Comparison of ENCODE assay signal across 19 mouse cellular contexts in the genomic region with DNA sequence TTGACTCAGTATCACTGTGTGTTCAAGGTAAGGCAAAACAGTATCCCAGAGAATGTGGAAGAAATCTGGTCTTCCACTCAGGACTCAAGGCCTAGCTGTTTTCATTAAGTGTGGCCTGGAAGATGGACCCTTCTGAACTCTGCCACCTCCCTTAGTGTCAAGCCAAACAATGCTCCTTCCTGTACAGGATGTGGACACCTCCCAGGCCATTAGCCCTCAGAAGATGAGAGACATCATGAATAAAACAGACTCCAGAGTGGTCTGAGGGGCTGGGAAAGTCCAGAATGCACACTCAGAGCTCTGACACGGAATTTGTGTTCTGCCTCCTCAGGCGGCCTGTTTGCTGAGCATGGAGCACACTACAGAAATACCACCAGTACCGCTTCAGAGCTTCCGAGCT.
DNase-seq lines count a peak whose midpoint lies in the region; ATAC-seq lines count a peak whose summit lies in the region.
"Had no signal": no experiment of that assay in that cellular context is flagged by ENCODE, and none has a peak within 500 bp of the region (broad histone marks: within the 10 kb centered on the region; RNA-seq: fewer than 3 reads in every experiment).

No protein-coding gene starts in this region.

- peak overlapping the region; percentile 90 for H3K27ac ChIP-seq in brown adipose tissue, adult 24 weeks (replicated peaks; ENCODE audit: low read depth, low read length)
- H3K27ac ChIP-seq: hindbrain, embryonic 12.5 days; limb, embryonic 13.5 days; liver, embryonic 14.5 days; macrophage; midbrain, embryonic 12.5 days; neural tube, embryonic 13.5 days; stomach, postnatal 0 days had no signal

- peak; percentile 59 for DNase-seq in heart, adult 8-10 months (ENCODE audit: low spot score)
- DNase-seq in heart, postnatal 4 days, result no peak
- peak; percentile 19 to 21 for DNase-seq in heart, postnatal 10 days
- peak; percentile 24 to 58 for DNase-seq in kidney, postnatal 36 days
- no peak for DNase-seq in cerebellum, adult 11-12 months
- DNase-seq: cerebellum, postnatal 14 days had no signal

- peaks cover 37% of the 10 kb centered on the region for H3K4me1 ChIP-seq in brown adipose tissue, adult 24 weeks (ENCODE audit: control insufficient read depth, insufficient read depth, insufficient read length, low read length)
- H3K4me1 ChIP-seq: hindbrain, embryonic 12.5 days; midbrain, embryonic 12.5 days had no signal

- H3K4me3 ChIP-seq in brown adipose tissue, adult 24 weeks (ENCODE audit: insufficient read depth, low read depth, low read length), result no peak overlapping the region
- H3K4me3 ChIP-seq: hindbrain, embryonic 12.5 days; limb, embryonic 13.5 days; midbrain, embryonic 12.5 days; neural tube, embryonic 13.5 days had no signal

- intact Hi-C loops in heart, postnatal 10 days (cut with DNase I), result no loop called here

- ATAC-seq in megakaryocyte-erythroid progenitor cell, adult 5-6 weeks (replicated peaks; ENCODE audit: low FRiP score, low TSS enrichment, poor library complexity, severe bottlenecking), result no peak
- ATAC-seq: activated CD4-positive, CD25-positive, alpha-beta regulatory T cell, adult 4 months; forebrain, embryonic 14.5 days; inflammation-experienced regulatory T-cells, adult 6 months; Patski had no signal

Comparison
In these comparisons a context has a peak if more than half of its experiments do, and no peak if none do; other contexts are left out.
1. DNase-seq: peak in heart, adult 8-10 months (single experiment), heart, postnatal 10 days (2 of 2) and kidney, postnatal 36 days (2 of 2); none in heart, postnatal 4 days (single experiment) and cerebellum, adult 11-12 months (single experiment).